Mouse (Mus musculus) megakaryocyte, embryonic 14.5 days (primary cell): ENCODE results near the gene Galns. TPM values are rescaled to one million over a fixed set of nuclear protein-coding genes. Genes with fewer than 3 reads are reported as not detected.
"Not testable (repeated sequence)": the region's sequence is repeated elsewhere in the genome, so short reads cannot be mapped to it uniquely, and the experiment has no call there.

ENCODE experiments used
- H3K27me3 ChIP-seq: replicated peaks from 2 replicates; pipeline ENCODE3; 2012; ENCODE audit warnings: inconsistent platforms
- H3K36me3 ChIP-seq: replicated peaks from 2 replicates; pipeline ENCODE3; 2012; ENCODE audit warnings: low read length, inconsistent platforms, mixed read lengths
- H3K4me1 ChIP-seq: 2 replicates; pipeline ENCODE4 v1.6.1; 2012; ENCODE audit warnings: inconsistent platforms
- H3K4me3 ChIP-seq: replicated peaks from 2 replicates; pipeline ENCODE3; 2012; ENCODE audit warnings: moderate library complexity, mild to moderate bottlenecking, inconsistent platforms
- H3K9me3 ChIP-seq: 2 replicates; pipeline ENCODE4 v1.6.1; 2012; ENCODE audit warnings: inconsistent platforms
- FLI1 ChIP-seq: IDR thresholded peaks from 2 replicates; pipeline ENCODE4 v1.6.1; 2012; ENCODE audit warnings: low read length, inconsistent platforms, mixed read lengths
- GATA1 ChIP-seq: IDR thresholded peaks from 3 replicates; pipeline ENCODE4 v1.6.1; 2012; ENCODE audit warnings: mixed read lengths, low read length, inconsistent platforms, borderline replicate concordance
- polyA plus RNA-seq: library from polyadenylated mRNA; stranded (reverse); fragments of >175 nt; gene quantifications from 2 replicates; pipeline ENCODE4 v1.2.3, GENCODE M21; 2012; ENCODE audit warnings: low replicate concordance; ENCODE audit not compliant: insufficient read depth

The Galns gene
- polyA plus RNA-seq, 1 experiment = 15.3 TPM

DNA sequence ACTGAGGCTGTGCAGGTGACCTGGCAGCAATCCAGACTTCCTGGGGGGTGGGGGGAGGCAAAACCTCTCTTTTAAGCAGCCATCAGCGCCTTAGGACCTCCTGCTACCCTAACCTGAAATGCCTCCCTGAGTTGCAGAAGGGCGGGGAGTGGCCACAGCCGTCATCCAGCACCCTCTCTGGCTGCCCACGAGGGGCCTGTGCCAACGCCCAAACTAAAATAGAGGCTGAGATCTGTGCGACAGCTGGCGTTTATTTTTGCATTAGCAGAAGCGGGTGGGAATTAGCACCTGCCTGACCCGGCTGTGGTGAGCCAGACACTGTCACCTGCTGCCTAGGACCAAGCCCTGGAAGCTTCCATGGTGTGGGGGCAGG lies 25.5 kb upstream of the Galns start:
- H3K27me3 ChIP-seq = no peaks in the 10 kb centered on the region
- peaks cover 32% of the 10 kb centered on the region; the same call in 1 of the 2 replicates for H3K4me1 ChIP-seq
- no peak for TF ChIP-seq GATA1
- TF ChIP-seq FLI1 = no peak
- no peak overlapping the region for H3K4me3 ChIP-seq
- H3K9me3 ChIP-seq = no peaks in the 10 kb centered on the region
- H3K36me3 ChIP-seq = peaks cover 100% of the 10 kb centered on the region

DNA sequence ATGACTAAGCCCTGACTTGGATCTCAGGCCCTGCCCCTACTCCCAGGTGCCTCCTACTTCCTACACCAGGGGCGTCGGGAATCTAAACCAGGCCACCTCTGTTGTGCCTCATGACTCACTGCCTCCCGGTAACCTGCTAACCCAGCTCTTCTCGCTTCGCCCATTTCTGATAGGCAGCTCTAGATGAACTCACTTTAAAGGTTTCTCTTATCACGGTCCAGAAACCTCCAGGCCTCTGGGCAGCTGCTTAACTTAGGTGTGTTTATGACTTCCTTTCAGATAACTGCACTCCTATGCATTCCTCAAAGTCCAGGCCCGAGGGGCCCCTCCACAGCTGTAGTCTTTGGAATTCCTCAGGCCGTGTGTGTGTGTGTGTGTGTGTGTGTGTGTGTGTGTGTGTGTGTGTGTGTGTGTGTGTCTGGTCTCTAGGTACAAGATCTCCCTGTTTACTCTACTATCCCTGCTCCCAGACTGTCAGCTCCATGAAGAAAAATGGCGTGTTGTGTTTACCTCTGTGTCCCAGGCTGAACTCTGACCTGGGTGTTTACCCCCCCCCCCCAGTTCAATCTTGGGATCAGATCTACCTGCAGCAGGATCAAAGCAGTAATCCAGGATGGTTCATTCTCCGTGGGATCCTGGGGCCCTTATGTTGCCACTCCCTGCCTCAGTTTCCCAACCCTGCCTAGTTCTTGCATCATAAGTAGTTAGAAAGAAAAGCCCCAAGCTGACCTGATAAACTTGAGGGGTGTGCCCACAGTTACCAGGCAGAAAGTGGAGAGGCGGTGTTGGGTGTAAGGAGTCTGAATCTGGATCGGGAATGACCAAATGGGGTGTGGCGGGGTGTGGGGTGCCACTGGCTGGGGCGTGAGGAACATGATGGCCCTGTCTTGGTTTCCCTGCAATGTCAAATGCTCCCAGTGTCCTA lies 24.9 kb upstream of the Galns start:
- Histone ChIP-seq H3K4me3 (no peak overlapping the region), H3K36me3 (peaks cover 96% of the 10 kb centered on the region), H3K9me3 (no peaks in the 10 kb centered on the region), H3K27me3 (no peaks in the 10 kb centered on the region), H3K4me1 (peaks cover 28% of the 10 kb centered on the region; the same call in 1 of the 2 replicates)
- TF ChIP-seq GATA1 (no peak), FLI1 (no peak)

DNA sequence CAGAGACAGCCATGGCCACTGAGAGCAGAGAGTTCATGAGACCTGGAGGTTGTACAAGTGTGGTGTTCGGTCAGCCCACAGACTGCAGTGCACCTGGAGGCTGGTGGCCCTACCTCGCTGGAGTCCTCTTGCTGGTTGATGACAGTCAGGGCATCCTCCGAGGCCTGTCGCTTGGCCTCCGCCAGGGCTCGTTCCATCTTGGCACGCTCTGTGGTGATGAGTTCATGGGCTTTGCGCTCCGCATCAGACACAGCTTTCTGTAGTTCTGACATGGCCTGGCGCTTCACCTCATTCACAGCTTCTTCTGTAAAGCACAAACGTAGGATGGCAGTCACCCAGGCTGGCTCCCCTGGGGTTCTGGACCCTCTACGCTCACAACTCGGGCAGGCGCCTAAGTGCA lies 21.9 kb upstream of the Galns start:
- TF ChIP-seq FLI1 = no peak
- TF ChIP-seq GATA1 = no peak
- H3K36me3 ChIP-seq = peaks cover 96% of the 10 kb centered on the region

DNA sequence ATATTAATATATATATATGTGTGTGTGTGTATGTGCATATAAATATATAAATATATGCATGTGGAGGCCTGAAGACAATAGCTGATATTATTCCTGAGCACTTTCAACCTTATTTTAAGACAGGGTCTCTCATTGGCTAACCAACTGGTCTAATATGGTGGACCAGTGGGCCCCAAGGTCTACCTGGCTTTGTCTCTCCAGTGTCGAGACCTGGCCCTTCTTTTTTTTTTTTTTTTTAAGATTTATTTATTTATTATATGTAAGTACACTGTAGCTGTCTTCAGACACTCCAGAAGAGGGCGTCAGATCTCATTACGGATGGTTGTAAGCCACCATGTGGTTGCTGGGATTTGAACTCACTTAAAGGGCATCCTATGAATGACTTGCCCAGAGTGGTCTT lies 20.9 kb upstream of the Galns start:
- not testable (repeated sequence) for H3K27me3 ChIP-seq, H3K4me3 ChIP-seq, H3K9me3 ChIP-seq
- Histone ChIP-seq H3K36me3 (peaks cover 96% of the 10 kb centered on the region), H3K4me1 (peaks cover 39% of the 10 kb centered on the region)

More for the DNA sequence above, 21.9 kb upstream of the Galns start:
- Histone ChIP-seq H3K4me1 (peaks cover 35% of the 10 kb centered on the region), H3K4me3 (no peak overlapping the region), H3K27me3 (no peaks in the 10 kb centered on the region), H3K9me3 (no peaks in the 10 kb centered on the region)

DNA sequence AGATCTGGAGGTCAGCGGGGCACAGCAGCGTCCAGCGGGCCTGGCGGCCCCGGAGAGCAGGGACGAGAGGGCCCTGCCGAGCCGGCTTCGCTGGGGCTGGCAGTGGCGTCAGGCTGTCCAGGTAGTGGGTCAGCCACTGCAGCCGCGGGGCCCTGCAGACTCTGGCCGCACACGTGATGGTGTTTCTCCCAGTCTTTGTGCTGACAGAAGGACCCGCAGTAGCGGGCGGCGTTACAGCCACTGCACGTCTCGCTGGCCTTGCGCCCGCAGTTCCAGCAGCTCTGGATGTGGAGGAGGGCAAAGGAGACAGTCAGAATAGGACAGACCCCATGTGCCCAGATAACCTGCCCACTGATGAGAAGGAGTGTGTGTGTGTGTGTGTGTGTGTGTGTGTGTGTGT lies 19.4 kb upstream of the Galns start:
- Histone ChIP-seq H3K4me3 (no peak overlapping the region), H3K27me3 (no peaks in the 10 kb centered on the region), H3K9me3 (no peaks in the 10 kb centered on the region), H3K4me1 (peaks cover 48% of the 10 kb centered on the region), H3K36me3 (peaks cover 91% of the 10 kb centered on the region)
- TF ChIP-seq GATA1 (no peak), FLI1 (no peak)

DNA sequence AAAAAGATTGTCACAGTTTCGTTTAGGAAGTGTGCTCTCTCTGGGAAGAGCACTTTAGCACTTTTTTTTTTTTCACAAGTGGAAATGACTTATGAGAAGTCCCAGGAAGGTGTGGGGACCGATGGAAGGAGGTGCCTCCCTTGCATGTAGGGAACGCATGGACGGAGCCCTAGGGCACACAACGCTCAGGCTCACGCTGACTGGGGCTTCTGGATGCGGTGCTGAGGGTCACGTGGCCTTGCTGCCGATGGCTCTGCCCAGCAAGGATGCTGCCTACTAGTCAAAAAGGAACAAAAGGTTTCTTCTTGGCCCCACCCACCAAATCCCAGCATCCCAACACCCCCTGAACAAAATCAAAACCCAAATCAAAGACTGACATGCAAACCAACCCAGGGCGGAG lies 18.1 kb upstream of the Galns start:
- H3K4me1 ChIP-seq = peaks cover 54% of the 10 kb centered on the region
- no peaks in the 10 kb centered on the region for H3K27me3 ChIP-seq
- H3K9me3 ChIP-seq = no peaks in the 10 kb centered on the region
- H3K4me3 ChIP-seq = no peak overlapping the region
- no peak for TF ChIP-seq GATA1
- no peak for TF ChIP-seq FLI1
- H3K36me3 ChIP-seq = peaks cover 90% of the 10 kb centered on the region

DNA sequence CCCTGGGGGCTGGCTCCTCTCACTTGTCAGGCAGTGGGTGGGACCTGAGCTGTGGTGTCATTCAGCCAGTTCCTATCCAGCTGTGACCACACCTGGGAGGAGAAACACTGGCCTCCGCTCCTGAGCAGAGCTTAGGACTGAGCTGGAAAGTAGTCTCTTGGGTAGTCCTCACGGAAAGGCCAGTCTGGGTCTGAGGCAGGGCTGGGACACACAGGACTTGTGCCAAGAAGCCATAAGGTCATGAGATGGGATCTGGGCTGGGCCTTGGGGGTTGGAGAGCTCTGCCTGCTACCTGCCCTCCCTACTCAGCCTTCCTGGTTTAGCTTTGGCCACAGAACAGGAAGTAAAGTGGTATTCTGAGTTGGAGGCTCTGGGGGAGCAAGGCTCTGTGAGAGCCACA lies 15.6 kb upstream of the Galns start:
- Histone ChIP-seq H3K9me3 (no peaks in the 10 kb centered on the region), H3K4me3 (no peak overlapping the region), H3K4me1 (peaks cover 62% of the 10 kb centered on the region), H3K36me3 (peaks cover 66% of the 10 kb centered on the region), H3K27me3 (peaks cover 4% of the 10 kb centered on the region)
- TF ChIP-seq GATA1 = no peak
- no peak for TF ChIP-seq FLI1

DNA sequence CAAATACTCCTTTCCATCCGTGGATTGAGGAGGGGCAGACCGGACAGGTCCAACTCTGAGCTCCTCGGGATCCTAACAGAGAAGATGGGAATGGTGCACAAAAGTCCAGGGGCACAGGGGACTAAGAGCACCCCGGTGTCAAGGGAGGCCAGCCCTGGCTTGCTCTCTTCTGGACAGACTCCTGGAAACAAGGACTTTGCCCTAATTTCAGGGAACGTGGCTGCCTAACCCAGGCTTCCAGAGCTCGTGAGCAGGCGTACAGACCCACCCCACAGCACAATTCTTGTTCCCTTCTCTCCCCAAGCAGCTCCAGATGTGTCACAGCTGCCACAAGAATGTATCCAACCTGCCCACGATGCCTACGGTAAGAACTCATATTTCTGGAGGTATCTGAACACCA lies 14.5 kb upstream of the Galns start:
- no peak overlapping the region for H3K4me3 ChIP-seq
- peaks cover 60% of the 10 kb centered on the region for H3K36me3 ChIP-seq
- TF ChIP-seq GATA1 = no peak
- no peak for TF ChIP-seq FLI1
- H3K9me3 ChIP-seq = no peaks in the 10 kb centered on the region
- H3K4me1 ChIP-seq = peaks cover 64% of the 10 kb centered on the region
- peaks cover 10% of the 10 kb centered on the region for H3K27me3 ChIP-seq

DNA sequence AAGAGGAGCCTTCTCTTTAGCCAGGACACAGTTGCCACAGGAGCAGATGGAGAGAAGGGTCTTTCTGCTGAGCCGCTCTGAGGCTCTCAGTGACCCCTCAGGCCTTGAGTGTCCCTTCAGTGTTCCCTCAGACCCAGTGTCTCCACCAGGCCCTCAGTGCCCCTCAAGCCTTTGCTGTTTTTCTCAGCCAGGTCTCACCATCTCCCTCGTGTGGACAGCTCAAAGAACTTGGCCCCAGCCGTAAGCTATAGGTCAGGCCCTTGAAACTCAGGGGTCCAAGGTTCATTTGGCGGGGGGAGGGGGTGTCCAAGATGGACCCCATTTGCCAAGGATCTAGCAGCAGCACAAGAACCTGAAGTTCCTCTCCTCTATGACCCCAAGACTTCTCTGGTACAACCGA lies 13.4 kb upstream of the Galns start:
- Histone ChIP-seq H3K4me3 (no peak overlapping the region), H3K36me3 (peaks cover 48% of the 10 kb centered on the region), H3K4me1 (peaks cover 70% of the 10 kb centered on the region), H3K27me3 (peaks cover 10% of the 10 kb centered on the region), H3K9me3 (no peaks in the 10 kb centered on the region)
- TF ChIP-seq GATA1 (no peak), FLI1 (no peak)

DNA sequence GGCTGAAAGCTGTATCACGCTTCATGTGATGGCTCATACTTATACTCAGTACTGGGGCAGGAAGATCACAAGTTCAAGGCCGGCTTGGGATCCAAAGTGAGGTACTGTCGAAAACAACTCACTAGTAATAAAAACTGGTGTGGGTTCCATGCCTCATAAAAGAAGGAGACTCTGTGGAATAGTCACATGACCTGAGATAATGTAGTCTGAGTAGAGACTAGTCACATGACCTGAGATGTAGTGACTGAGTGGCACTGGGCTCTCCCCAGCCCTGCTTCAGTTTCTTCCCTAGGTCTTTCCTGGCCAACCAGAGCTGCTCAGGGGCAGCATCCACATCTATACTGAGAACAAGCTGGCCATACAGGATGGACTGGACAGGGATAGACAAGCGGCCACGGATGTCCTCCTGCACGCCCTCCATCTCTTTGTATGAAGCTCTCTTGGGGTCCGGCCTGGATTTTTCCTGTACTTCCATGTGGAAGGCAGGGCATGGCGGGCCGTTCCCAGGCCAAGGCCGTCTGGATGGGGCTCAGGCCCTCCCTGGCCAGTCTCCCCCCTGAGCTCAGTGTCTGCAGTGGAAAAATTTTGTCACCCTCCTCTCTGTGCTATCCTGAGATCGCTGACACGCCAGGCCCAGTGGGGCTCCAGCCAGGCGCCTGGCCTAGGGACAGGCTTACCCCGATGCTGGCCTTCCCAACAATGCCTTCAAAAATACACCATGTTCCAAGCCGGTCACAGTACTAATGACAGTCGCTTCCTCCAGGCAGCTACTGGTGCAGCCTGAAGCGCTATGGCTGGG lies 12.8 kb upstream of the Galns start:
- peaks cover 12% of the 10 kb centered on the region for H3K27me3 ChIP-seq
- peaks cover 66% of the 10 kb centered on the region for H3K4me1 ChIP-seq
- H3K9me3 ChIP-seq = no peaks in the 10 kb centered on the region

More for the DNA sequence above, 12.8 kb upstream of the Galns start:
- H3K36me3 ChIP-seq = peaks cover 42% of the 10 kb centered on the region
- no peak overlapping the region for H3K4me3 ChIP-seq
- no peak for TF ChIP-seq GATA1
- TF ChIP-seq FLI1 = no peak
